Mouse (Mus musculus): Measurements from ENCODE around the gene Tmem132b. TPM values are rescaled to one million over a fixed set of nuclear protein-coding genes. Genes with fewer than 3 reads are reported as not detected.

The Tmem132b gene
- polyA plus RNA-seq, 1 experiment from 2014 or later = 8.4 TPM

- H3K4me1 ChIP-seq (replicated peaks; ENCODE audit: control insufficient read depth, insufficient read depth, low read length) = peaks cover 3% of the 10 kb centered on the region; the same call in 1 of the 2 replicates
- H3K27ac ChIP-seq (ENCODE audit: low read length) = no peak overlapping the region
- H3K9ac ChIP-seq (replicated peaks; ENCODE audit: low read depth, low read length) = no peak overlapping the region
- H3K36me3 ChIP-seq (ENCODE audit: control insufficient read depth, insufficient read depth) = peaks cover 11% of the 10 kb centered on the region; the same call in 1 of the 2 replicates
- no peak overlapping the region for H3K4me3 ChIP-seq (replicated peaks; ENCODE audit: low read length)
- ATAC-seq = no peak
- no peak overlapping the region for H3K4me2 ChIP-seq (ENCODE audit: low read length)
- H3K9me3 ChIP-seq (ENCODE audit: control insufficient read depth, low read length) = no peaks in the 10 kb centered on the region
- H3K27me3 ChIP-seq (replicated peaks; ENCODE audit: control insufficient read depth, insufficient read depth, low read length) = no peaks in the 10 kb centered on the region
- 62% methylated on average over 17 of the region's 17 CpGs for WGBS
These were observed 39.0 kb upstream of the Tmem132b start for GRCm38 (mm10) chr5:125492379-125493092.

- no peak overlapping the region for H3K4me3 ChIP-seq (replicated peaks; ENCODE audit: low read length)
- peaks cover 11% of the 10 kb centered on the region; the same call in 1 of the 2 replicates for H3K36me3 ChIP-seq (ENCODE audit: control insufficient read depth, insufficient read depth)
- H3K4me1 ChIP-seq (replicated peaks; ENCODE audit: control insufficient read depth, insufficient read depth, low read length) = no peaks in the 10 kb centered on the region
- H3K27ac ChIP-seq (ENCODE audit: low read length) = no peak overlapping the region
- 62% methylated on average over 5 of the region's 5 CpGs for WGBS
- no peak overlapping the region for H3K9ac ChIP-seq (replicated peaks; ENCODE audit: low read depth, low read length)
- no peaks in the 10 kb centered on the region for H3K9me3 ChIP-seq (ENCODE audit: control insufficient read depth, low read length)
- no peak for ATAC-seq
- no peak overlapping the region for H3K4me2 ChIP-seq (ENCODE audit: low read length)
- H3K27me3 ChIP-seq (replicated peaks; ENCODE audit: control insufficient read depth, insufficient read depth, low read length) = no peaks in the 10 kb centered on the region
These were observed 38.5 kb upstream of the Tmem132b start for GRCm38 (mm10) chr5:125493093-125493423.

GRCm38 (mm10) chr5:125495655-125496054, 35.9 kb upstream of the Tmem132b start:
- 93% methylated on average over 10 of the region's 10 CpGs for WGBS
- Histone ChIP-seq H3K9ac (replicated peaks; ENCODE audit: low read depth, low read length) (no peak overlapping the region), H3K4me2 (ENCODE audit: low read length) (no peak overlapping the region), H3K4me1 (replicated peaks; ENCODE audit: control insufficient read depth, insufficient read depth, low read length) (no peaks in the 10 kb centered on the region), H3K4me3 (replicated peaks; ENCODE audit: low read length) (no peak overlapping the region), H3K36me3 (ENCODE audit: control insufficient read depth, insufficient read depth) (peaks cover 3% of the 10 kb centered on the region; the same call in 1 of the 2 replicates), H3K27me3 (replicated peaks; ENCODE audit: control insufficient read depth, insufficient read depth, low read length) (no peaks in the 10 kb centered on the region), H3K9me3 (ENCODE audit: control insufficient read depth, low read length) (no peaks in the 10 kb centered on the region), H3K27ac (ENCODE audit: low read length) (no peak overlapping the region)
- no peak for ATAC-seq

- Histone ChIP-seq H3K36me3 (ENCODE audit: control insufficient read depth, insufficient read depth) (no peaks in the 10 kb centered on the region), H3K9me3 (ENCODE audit: control insufficient read depth, low read length) (no peaks in the 10 kb centered on the region), H3K4me2 (ENCODE audit: low read length) (no peak overlapping the region), H3K9ac (replicated peaks; ENCODE audit: low read depth, low read length) (no peak overlapping the region), H3K4me3 (replicated peaks; ENCODE audit: low read length) (no peak overlapping the region), H3K4me1 (replicated peaks; ENCODE audit: control insufficient read depth, insufficient read depth, low read length) (0 out of 2 replicates have a peak, but pooled peaks cover 2% of the 10 kb centered on the region), H3K27ac (ENCODE audit: low read length) (no peak overlapping the region; the same call in 1 of the 2 replicates), H3K27me3 (replicated peaks; ENCODE audit: control insufficient read depth, insufficient read depth, low read length) (no peaks in the 10 kb centered on the region)
- ATAC-seq = peak; percentile 77
- WGBS = 63% methylated on average over 12 of the region's 12 CpGs
These were observed 33.6 kb upstream of the Tmem132b start for GRCm38 (mm10) chr5:125497821-125498600.

- H3K27ac ChIP-seq (ENCODE audit: low read length) = no peak overlapping the region
- WGBS = 89% methylated on average over 6 of the region's 6 CpGs
- H3K9ac ChIP-seq (replicated peaks; ENCODE audit: low read depth, low read length) = no peak overlapping the region
- H3K9me3 ChIP-seq (ENCODE audit: control insufficient read depth, low read length) = no peaks in the 10 kb centered on the region
- H3K36me3 ChIP-seq (ENCODE audit: control insufficient read depth, insufficient read depth) = no peaks in the 10 kb centered on the region; the same call in 1 of the 2 replicates
- no peak overlapping the region for H3K4me2 ChIP-seq (ENCODE audit: low read length)
- H3K4me1 ChIP-seq (replicated peaks; ENCODE audit: control insufficient read depth, insufficient read depth, low read length) = 0 out of 2 replicates have a peak, but pooled peaks cover 2% of the 10 kb centered on the region
- H3K27me3 ChIP-seq (replicated peaks; ENCODE audit: control insufficient read depth, insufficient read depth, low read length) = no peaks in the 10 kb centered on the region
- no peak overlapping the region for H3K4me3 ChIP-seq (replicated peaks; ENCODE audit: low read length)
- no peak for ATAC-seq
These were observed 30.1 kb upstream of the Tmem132b start for GRCm38 (mm10) chr5:125501505-125501904.

- H3K4me1 ChIP-seq (replicated peaks; ENCODE audit: control insufficient read depth, insufficient read depth, low read length) = 0 out of 2 replicates have a peak, but pooled peaks cover 2% of the 10 kb centered on the region
- no peaks in the 10 kb centered on the region for H3K27me3 ChIP-seq (replicated peaks; ENCODE audit: control insufficient read depth, insufficient read depth, low read length)
- no peaks in the 10 kb centered on the region for H3K9me3 ChIP-seq (ENCODE audit: control insufficient read depth, low read length)
- H3K9ac ChIP-seq (replicated peaks; ENCODE audit: low read depth, low read length) = no peak overlapping the region
- ATAC-seq = no peak
- 19% methylated on average over 3 of the region's 3 CpGs for WGBS
- H3K36me3 ChIP-seq (ENCODE audit: control insufficient read depth, insufficient read depth) = no peaks in the 10 kb centered on the region; the same call in 1 of the 2 replicates
- H3K27ac ChIP-seq (ENCODE audit: low read length) = no peak overlapping the region
- H3K4me2 ChIP-seq (ENCODE audit: low read length) = no peak overlapping the region
- no peak overlapping the region for H3K4me3 ChIP-seq (replicated peaks; ENCODE audit: low read length)
These were observed 29.4 kb upstream of the Tmem132b start for GRCm38 (mm10) chr5:125502186-125502585.

GRCm38 (mm10) chr5:125503628-125504027, 27.9 kb upstream of the Tmem132b start:
- no peak overlapping the region for H3K4me2 ChIP-seq (ENCODE audit: low read length)
- H3K4me1 ChIP-seq (replicated peaks; ENCODE audit: control insufficient read depth, insufficient read depth, low read length) = 0 out of 2 replicates have a peak, but pooled peaks cover 2% of the 10 kb centered on the region
- no peak overlapping the region for H3K9ac ChIP-seq (replicated peaks; ENCODE audit: low read depth, low read length)
- no peak for ATAC-seq
- 95% methylated on average over 6 of the region's 6 CpGs for WGBS
- no peak overlapping the region for H3K4me3 ChIP-seq (replicated peaks; ENCODE audit: low read length)
- H3K36me3 ChIP-seq (ENCODE audit: control insufficient read depth, insufficient read depth) = peaks cover 3% of the 10 kb centered on the region; the same call in 1 of the 2 replicates
- H3K27me3 ChIP-seq (replicated peaks; ENCODE audit: control insufficient read depth, insufficient read depth, low read length) = no peaks in the 10 kb centered on the region
- no peak overlapping the region for H3K27ac ChIP-seq (ENCODE audit: low read length)
- no peaks in the 10 kb centered on the region for H3K9me3 ChIP-seq (ENCODE audit: control insufficient read depth, low read length)

GRCm38 (mm10) chr5:125504692-125505091, 26.9 kb upstream of the Tmem132b start:
- WGBS = 65% methylated on average over 11 of the region's 11 CpGs
- no peaks in the 10 kb centered on the region for H3K9me3 ChIP-seq (ENCODE audit: control insufficient read depth, low read length)
- H3K4me2 ChIP-seq (ENCODE audit: low read length) = no peak overlapping the region
- no peak overlapping the region for H3K9ac ChIP-seq (replicated peaks; ENCODE audit: low read depth, low read length)
- no peak overlapping the region for H3K4me3 ChIP-seq (replicated peaks; ENCODE audit: low read length)
- no peak overlapping the region for H3K27ac ChIP-seq (ENCODE audit: low read length)
- no peak for ATAC-seq
- H3K36me3 ChIP-seq (ENCODE audit: control insufficient read depth, insufficient read depth) = peaks cover 6% of the 10 kb centered on the region
- H3K4me1 ChIP-seq (replicated peaks; ENCODE audit: control insufficient read depth, insufficient read depth, low read length) = 0 out of 2 replicates have a peak, but pooled peaks cover 2% of the 10 kb centered on the region
- no peaks in the 10 kb centered on the region for H3K27me3 ChIP-seq (replicated peaks; ENCODE audit: control insufficient read depth, insufficient read depth, low read length)

GRCm38 (mm10) chr5:125505968-125506367, 25.6 kb upstream of the Tmem132b start:
- Histone ChIP-seq H3K4me3 (replicated peaks; ENCODE audit: low read length) (no peak overlapping the region), H3K36me3 (ENCODE audit: control insufficient read depth, insufficient read depth) (peaks cover 11% of the 10 kb centered on the region), H3K4me2 (ENCODE audit: low read length) (no peak overlapping the region), H3K27ac (ENCODE audit: low read length) (no peak overlapping the region), H3K9me3 (ENCODE audit: control insufficient read depth, low read length) (no peaks in the 10 kb centered on the region), H3K4me1 (replicated peaks; ENCODE audit: control insufficient read depth, insufficient read depth, low read length) (0 out of 2 replicates have a peak, but pooled peaks cover 2% of the 10 kb centered on the region), H3K27me3 (replicated peaks; ENCODE audit: control insufficient read depth, insufficient read depth, low read length) (no peaks in the 10 kb centered on the region), H3K9ac (replicated peaks; ENCODE audit: low read depth, low read length) (no peak overlapping the region)
- no peak for ATAC-seq
- 91% methylated on average over 15 of the region's 15 CpGs for WGBS

Measured in forebrain, embryonic 16.5 days (tissue).